Mouse (Mus musculus) limb, embryonic 14.5 days (tissue): Measurements from ENCODE around the gene Nccrp1. TPM values are rescaled to one million over a fixed set of nuclear protein-coding genes. Genes with fewer than 3 reads are reported as not detected.
A peak's percentile ranks its signal among the peaks of the same experiment; 100 is the strongest.

Experiments used
- ATAC-seq: fragments of 200-750 bp; cut with Nextera tagmentation; 2 replicates; pipeline ENCODE4 v1.8.0; 2017; ENCODE audit warnings: low read depth, moderate number of reproducible peaks, moderate TSS enrichment; ENCODE audit not compliant: low FRiP score
- DNase-seq: peaks from one replicate; pipeline ENCODE4 v3.0.0-alpha.2; 2015; ENCODE audit warnings: low spot score
- H3K27ac ChIP-seq: fragments of 300-500 bp; sonication (generic); replicated peaks from 2 replicates; pipeline ENCODE4 v1.5.1; 2014; ENCODE audit warnings: low read depth, mild to moderate bottlenecking, low read length, moderate library complexity, mixed read lengths
- H3K27me3 ChIP-seq: fragments of 300-500 bp; sonication (generic); 2 replicates; pipeline ENCODE4 v1.6.1; 2014; ENCODE audit warnings: low read length, mixed read lengths; ENCODE audit not compliant: control insufficient read depth, insufficient read depth
- H3K36me3 ChIP-seq: fragments of 300-500 bp; sonication (generic); 2 replicates; pipeline ENCODE4 v1.6.1; 2014; ENCODE audit warnings: mild to moderate bottlenecking, low read length, moderate library complexity, mixed read lengths; ENCODE audit not compliant: control insufficient read depth, insufficient read depth
- H3K4me1 ChIP-seq: fragments of 300-500 bp; sonication (generic); 2 replicates; pipeline ENCODE4 v1.6.1; 2014; ENCODE audit warnings: antibody characterized with exemption, low read length, mixed read lengths; ENCODE audit not compliant: control insufficient read depth, insufficient read depth
- H3K4me2 ChIP-seq: fragments of 300-500 bp; sonication (generic); replicated peaks from 2 replicates; pipeline ENCODE4 v1.6.1; 2014; ENCODE audit warnings: low read depth, mild to moderate bottlenecking, low read length, moderate library complexity; ENCODE audit not compliant: severe bottlenecking
- H3K4me3 ChIP-seq: fragments of 300-500 bp; sonication (generic); replicated peaks from 2 replicates; pipeline ENCODE4 v1.5.1; 2014; ENCODE audit warnings: low read length
- H3K9ac ChIP-seq: fragments of 300-500 bp; sonication (generic); 2 replicates; pipeline ENCODE4 v1.6.1; 2014; ENCODE audit warnings: mild to moderate bottlenecking, low read depth, low read length, moderate library complexity; ENCODE audit not compliant: severe bottlenecking
- H3K9me3 ChIP-seq: fragments of 300-500 bp; sonication (generic); 2 replicates; pipeline ENCODE4 v1.6.1; 2016; ENCODE audit warnings: low read length; ENCODE audit not compliant: control insufficient read depth
- POLR2A ChIP-seq: fragments of 200-500 bp; IDR thresholded peaks from 2 replicates; pipeline ENCODE4 v1.8.0; 2012; ENCODE audit warnings: inconsistent platforms, mild to moderate bottlenecking, moderate library complexity, borderline replicate concordance; ENCODE audit not compliant: insufficient read depth, insufficient read length; ENCODE audit errors: extremely low read depth
- WGBS: fragments of 180-500 bp; shearing (Covaris S2); extraction: QIAGEN DNeasy Blood & Tissue Kit; methylation state at CpG from one replicate; pipeline ENCODE4 v1.1.7; 2014; 5-methylcytosine and 5-hydroxymethylcytosine counted together
- polyA plus RNA-seq, 2 experiments: library from polyadenylated mRNA; depleted of rRNA in 1 of 2; stranded (reverse) in 1 of 2; unstranded in 1 of 2; fragments of >200 nt; fragmentation: Nextera tagmentation in 1 of 2; extraction: Ambion mirVana in 1 of 2; gene quantifications; 2 replicates each; pipeline versions ENCODE4 v1.2.1 to v1.2.3; 2012 to 2014

Gene Nccrp1
- polyA plus RNA-seq, 2 experiments, result not detected

GRCm38 (mm10) chr7:28586663-28587411, 39.8 kb upstream of the Nccrp1 start:
- no peak for ATAC-seq
- Histone ChIP-seq H3K9ac (peak overlapping the region; percentile 1), H3K4me1 (peaks cover 30% of the 10 kb centered on the region), H3K4me3 (no peak overlapping the region), H3K27ac (peak overlapping the region; percentile 48; the same call in 1 of the 2 replicates), H3K4me2 (no peak overlapping the region), H3K36me3 (no peaks in the 10 kb centered on the region), H3K9me3 (no peaks in the 10 kb centered on the region), H3K27me3 (no peaks in the 10 kb centered on the region)
- DNase-seq, result peak; percentile 26
- 44% methylated on average over 6 of the region's 6 CpGs for WGBS
- no peak for TF ChIP-seq POLR2A

GRCm38 (mm10) chr7:28585001-28585400, 37.9 kb upstream of the Nccrp1 start:
- DNase-seq, result no peak
- no peak for TF ChIP-seq POLR2A
- Histone ChIP-seq H3K4me3 (no peak overlapping the region), H3K4me1 (peaks cover 28% of the 10 kb centered on the region), H3K36me3 (no peaks in the 10 kb centered on the region), H3K27me3 (no peaks in the 10 kb centered on the region), H3K27ac (no peak overlapping the region), H3K4me2 (no peak overlapping the region), H3K9me3 (no peaks in the 10 kb centered on the region), H3K9ac (no peak overlapping the region)
- WGBS, result 70% methylated on average over 6 of the region's 6 CpGs
- no peak for ATAC-seq

GRCm38 (mm10) chr7:28584468-28584867, 37.4 kb upstream of the Nccrp1 start:
- H3K9me3 ChIP-seq, result no peaks in the 10 kb centered on the region
- ATAC-seq (no peak), DNase-seq (no peak)
- H3K27ac ChIP-seq, result no peak overlapping the region
- H3K4me2 ChIP-seq, result no peak overlapping the region
- no peaks in the 10 kb centered on the region for H3K36me3 ChIP-seq
- TF ChIP-seq POLR2A, result no peak
- H3K27me3 ChIP-seq, result no peaks in the 10 kb centered on the region
- H3K4me3 ChIP-seq, result no peak overlapping the region
- peaks cover 28% of the 10 kb centered on the region for H3K4me1 ChIP-seq
- WGBS, result 67% methylated on average over 4 of the region's 4 CpGs
- H3K9ac ChIP-seq, result no peak overlapping the region

GRCm38 (mm10) chr7:28583570-28584344, 36.7 kb upstream of the Nccrp1 start:
- H3K27me3 ChIP-seq, result no peaks in the 10 kb centered on the region
- ATAC-seq (no peak), DNase-seq (no peak)
- peaks cover 28% of the 10 kb centered on the region for H3K4me1 ChIP-seq
- no peak overlapping the region for H3K4me2 ChIP-seq
- TF ChIP-seq POLR2A, result no peak
- no peak overlapping the region for H3K27ac ChIP-seq
- H3K4me3 ChIP-seq, result no peak overlapping the region
- no peaks in the 10 kb centered on the region for H3K9me3 ChIP-seq
- no peaks in the 10 kb centered on the region for H3K36me3 ChIP-seq
- H3K9ac ChIP-seq, result no peak overlapping the region
- WGBS, result 67% methylated on average over 8 of the region's 8 CpGs

GRCm38 (mm10) chr7:28582841-28583240, 35.8 kb upstream of the Nccrp1 start:
- no peak overlapping the region for H3K4me3 ChIP-seq
- WGBS, result 88% methylated on average over 11 of the region's 11 CpGs
- no peak for TF ChIP-seq POLR2A
- ATAC-seq (no peak), DNase-seq (no peak)
- H3K4me2 ChIP-seq, result no peak overlapping the region
- H3K36me3 ChIP-seq, result no peaks in the 10 kb centered on the region
- H3K9ac ChIP-seq, result no peak overlapping the region
- no peak overlapping the region for H3K27ac ChIP-seq
- peaks cover 20% of the 10 kb centered on the region for H3K4me1 ChIP-seq
- H3K9me3 ChIP-seq, result no peaks in the 10 kb centered on the region
- no peaks in the 10 kb centered on the region for H3K27me3 ChIP-seq
